Mouse (Mus musculus): ENCODE measurements at regions not wholly inside any gene's neighbourhood (a gene's known extent, or its start where the extent isn't known, plus 50 kb on each side); places are given as distances from the start of the nearest gene placed in this dataset.

DNA sequence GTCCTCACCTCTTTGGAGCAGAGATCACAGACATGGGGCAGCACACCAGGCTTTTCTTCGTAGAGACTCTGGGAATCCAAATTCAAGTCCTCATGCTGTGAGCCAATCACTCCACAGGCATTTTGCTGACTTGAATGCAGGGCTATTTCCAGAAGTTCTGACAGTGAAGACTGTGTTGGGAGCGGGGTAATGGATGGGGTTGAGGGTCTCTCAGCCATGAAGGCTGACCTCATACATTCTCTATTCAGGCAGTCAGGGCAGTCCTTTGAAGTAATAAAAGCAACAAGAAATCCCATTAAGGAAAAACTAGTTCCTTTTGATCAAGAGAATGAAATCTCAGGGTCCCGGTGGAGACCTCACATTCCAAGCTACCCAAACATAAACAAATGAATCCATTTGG lies 261.5 kb downstream of the 3100002H09Rik start:
- ATAC-seq (replicated peaks; ENCODE audit: low FRiP score, poor library complexity, severe bottlenecking), result no peak

DNA sequence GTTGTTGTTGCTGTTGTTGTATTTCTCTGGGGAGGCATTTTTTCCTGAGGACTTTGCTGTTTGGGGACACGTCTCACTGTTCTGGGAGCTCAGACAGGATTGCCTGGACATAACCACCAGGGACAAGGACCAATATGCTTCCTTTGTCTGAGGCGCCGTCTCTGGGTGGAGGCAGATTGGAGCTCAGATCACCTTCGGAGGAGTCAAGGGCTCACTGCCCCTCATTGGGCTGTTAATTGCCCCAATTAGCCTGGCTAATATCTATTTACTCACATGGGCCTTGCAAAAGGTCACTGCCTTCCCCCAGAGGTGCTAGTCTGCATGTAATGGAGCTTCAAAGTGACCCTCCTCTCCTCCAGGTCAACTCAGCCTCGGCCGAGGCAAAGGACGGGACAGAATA lies 270.5 kb downstream of the 3100002H09Rik start:
- no peak for ATAC-seq (replicated peaks; ENCODE audit: low FRiP score, poor library complexity, severe bottlenecking)

DNA sequence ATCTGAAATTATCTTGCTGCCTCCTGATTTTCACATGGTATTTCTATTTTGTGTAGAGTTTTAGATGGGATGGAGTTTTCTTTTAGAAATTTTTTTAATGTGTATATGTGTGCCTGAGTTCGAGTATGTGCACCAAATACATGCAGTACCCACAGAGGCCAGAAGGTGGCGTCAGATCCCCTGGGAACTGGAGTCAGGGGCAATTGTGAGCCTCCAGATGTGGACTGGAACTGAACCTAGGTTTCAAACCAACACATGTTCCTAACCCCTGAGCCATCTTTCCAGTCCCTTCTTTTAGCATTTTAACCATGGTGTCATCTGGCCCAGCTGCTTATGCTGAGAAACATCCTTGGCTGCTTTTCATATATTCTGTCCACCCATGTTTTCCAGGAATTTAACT lies 274.9 kb downstream of the 3100002H09Rik start:
- no peak for ATAC-seq (replicated peaks; ENCODE audit: low FRiP score, poor library complexity, severe bottlenecking)

DNA sequence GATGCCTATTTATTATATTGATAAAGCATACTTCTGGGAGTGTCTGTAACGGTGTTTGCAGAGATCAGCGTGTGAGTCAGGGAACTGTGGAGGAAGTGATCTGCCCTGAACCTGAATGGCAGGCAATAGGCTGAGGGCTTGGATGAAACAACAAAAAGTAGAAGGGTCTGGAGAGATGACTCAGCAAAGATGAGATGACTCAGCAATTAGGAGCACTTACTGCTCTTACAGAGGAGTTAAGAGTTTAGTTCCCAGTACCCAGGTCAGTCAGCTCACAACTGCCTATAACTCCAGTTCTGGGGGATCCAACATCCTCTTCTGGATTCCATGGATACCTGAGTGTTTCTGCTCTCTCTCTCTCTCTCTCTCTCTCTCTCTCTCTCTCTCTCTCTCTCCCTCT lies 277.6 kb downstream of the 3100002H09Rik start:
- ATAC-seq (replicated peaks; ENCODE audit: low FRiP score, poor library complexity, severe bottlenecking), result no peak

DNA sequence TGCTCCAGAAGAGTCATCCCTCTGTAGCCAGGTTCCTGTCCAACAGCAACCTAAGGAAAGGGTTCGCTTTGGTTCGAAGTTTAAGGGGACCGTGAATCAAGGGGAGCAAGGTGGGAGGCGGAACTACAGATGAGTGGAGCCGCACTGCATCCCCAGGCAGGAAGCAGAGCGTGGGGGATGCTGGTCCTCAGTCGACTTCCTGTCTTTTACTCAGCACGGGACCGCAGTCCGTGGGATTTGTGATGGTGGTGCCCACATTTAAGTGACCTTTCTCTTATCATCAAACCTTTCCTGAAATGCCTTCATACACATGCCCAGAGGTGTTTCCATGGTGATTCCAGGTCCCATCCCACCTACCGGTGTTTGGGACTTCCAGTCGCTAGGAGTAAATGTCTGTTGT lies 278.2 kb downstream of the 3100002H09Rik start:
- ATAC-seq (replicated peaks; ENCODE audit: low FRiP score, poor library complexity, severe bottlenecking), result no peak

DNA sequence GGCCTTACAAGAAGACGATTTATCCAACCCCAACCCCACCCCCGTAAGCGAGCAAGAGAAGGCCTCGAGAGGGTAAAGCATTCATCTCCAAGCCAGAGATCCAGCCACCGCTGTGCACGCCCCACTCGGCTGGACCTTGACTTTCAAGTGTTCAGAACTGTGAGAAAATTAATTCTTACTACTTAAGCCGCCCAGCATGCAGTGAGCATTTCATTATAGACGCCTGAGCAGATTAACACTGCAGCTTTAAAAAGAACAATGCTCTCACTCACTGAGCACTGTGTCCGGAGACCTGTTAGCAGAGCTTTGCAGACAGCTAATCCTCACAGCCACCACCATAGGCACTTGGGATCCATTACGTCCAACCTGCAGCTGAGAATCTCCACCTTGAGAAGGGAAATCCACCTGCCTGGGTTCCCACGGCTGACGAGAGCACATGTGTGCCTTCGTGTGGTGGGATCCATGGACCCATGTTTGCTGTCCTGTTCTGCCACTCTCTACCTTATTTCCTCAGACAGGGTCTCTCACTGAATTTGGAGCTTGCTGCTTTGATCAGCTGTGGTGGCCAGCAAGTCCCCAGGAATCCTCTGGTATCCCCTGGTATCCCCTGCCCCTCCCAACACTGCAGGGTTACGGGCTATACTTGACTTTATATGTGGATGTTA lies 281.4 kb downstream of the 3100002H09Rik start:
- no peak for ATAC-seq (replicated peaks; ENCODE audit: low FRiP score, poor library complexity, severe bottlenecking)

DNA sequence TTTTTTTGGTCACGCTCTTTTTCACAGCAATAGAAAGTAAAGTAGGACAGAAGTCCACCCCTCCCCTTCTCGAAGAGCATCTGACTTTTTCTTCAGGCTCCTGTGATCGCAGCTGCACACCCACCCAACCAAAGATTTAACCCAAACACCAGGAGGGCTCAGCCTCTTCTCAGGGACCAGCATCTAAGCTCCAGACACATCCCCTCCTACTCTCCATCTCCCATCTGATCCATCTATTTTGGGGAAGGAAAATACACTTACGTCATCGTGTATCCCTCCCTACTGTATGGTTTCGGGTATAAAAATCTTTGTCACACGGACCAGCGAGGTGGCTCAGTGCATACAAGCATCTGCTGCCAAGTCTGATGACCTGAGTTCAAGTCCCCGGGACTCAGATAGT lies 284.3 kb downstream of the 3100002H09Rik start:
- ATAC-seq (replicated peaks; ENCODE audit: low FRiP score, poor library complexity, severe bottlenecking), result no peak

DNA sequence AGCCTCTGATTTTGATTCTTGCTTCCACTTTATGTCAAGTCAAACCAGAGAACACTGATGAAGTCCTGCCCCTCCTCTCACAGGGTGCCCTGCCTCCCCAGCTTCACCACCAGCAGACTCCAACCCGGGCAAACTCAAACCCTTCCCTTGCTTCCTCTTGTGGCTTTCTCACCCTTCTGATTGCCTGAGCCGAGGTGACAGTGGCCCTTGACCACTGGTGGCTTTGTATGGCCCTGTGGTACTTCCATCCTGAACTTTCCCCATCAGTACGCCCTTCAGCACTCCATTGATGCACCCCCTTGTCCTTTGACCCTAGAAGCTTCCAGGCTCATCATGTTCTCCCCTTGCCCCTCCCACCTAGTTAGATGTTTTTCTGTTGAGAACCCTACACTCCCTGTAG lies 287.0 kb downstream of the 3100002H09Rik start:
- no peak for ATAC-seq (replicated peaks; ENCODE audit: low FRiP score, poor library complexity, severe bottlenecking)

DNA sequence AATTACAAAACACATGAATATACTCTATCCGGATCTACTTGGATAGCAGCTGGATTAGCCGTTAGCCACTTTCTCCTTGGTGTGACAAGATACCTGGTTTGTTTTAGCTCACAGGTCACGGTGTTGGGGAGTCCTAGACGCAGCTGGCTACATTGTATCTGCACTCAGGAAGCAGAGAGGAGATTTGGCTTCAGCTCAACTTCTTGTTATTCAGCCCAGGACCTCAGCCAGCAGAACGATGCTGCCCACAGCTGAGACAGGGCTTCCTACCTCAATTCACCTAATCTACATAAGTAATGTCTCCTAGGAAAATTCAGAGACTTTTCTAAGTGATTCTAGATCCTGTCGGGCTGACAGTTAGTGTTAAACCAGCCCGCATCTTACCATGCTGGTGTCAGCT lies 289.4 kb downstream of the 3100002H09Rik start:
- no peak for ATAC-seq (replicated peaks; ENCODE audit: low FRiP score, poor library complexity, severe bottlenecking)

DNA sequence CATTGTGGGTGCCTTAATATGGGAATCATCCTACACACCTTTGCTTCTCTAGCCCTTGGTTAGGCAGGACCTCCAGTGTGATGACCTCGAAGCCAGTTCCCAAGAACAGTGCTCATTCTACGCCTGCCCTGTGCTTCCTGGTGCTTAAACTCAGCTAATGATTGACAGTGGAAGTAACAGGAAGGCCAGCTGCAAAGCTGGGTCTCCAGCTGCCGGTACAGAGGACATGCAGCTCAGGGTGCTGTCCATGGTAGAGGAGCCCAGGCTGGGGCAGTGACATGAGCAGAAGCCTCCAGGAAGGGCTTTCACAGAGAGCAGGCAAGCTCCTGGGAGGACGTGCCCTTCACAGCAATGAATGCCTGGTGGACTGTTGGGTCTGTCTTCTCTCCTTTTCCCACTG lies 293.6 kb downstream of the 3100002H09Rik start:
- no peak for ATAC-seq (replicated peaks; ENCODE audit: low FRiP score, poor library complexity, severe bottlenecking)

DNA sequence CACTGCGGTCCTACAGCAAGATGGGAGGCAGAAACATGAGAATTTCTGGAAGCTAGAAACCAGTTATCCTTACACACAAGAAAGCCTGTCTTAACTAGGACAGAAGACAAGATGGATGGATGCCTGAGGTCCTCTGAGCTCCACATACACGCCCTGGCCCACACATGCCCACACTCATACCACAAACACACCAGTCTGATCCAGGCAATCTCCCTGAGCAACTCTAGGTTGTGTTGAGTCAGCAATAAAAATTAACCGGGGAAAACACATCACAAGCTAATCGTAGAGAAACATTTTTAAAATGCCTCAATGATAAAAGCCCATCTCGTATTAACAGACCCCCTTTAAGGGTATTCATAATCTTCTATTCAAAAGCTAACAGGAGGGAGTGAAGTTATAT lies 298.9 kb downstream of the 3100002H09Rik start:
- no peak for ATAC-seq (replicated peaks; ENCODE audit: low FRiP score, poor library complexity, severe bottlenecking)

DNA sequence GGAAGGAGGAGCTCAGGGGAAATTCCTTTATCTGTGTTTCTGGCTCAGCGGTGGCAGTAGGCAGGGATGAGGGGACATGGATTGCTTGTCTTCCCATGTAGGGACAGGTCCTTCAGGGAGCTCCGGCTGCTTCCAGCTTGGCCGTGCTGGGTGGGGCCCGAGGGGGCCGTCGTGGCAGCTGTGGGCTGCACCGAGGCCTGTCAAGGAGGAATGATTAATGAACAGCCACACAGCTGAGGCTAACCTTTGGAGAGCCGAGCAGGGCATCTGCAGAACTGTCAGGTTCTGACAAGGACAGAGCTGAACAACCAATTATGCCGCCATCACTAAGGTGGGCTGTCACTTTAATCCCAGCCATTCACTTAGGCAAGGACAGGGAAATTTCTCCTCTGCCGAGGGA lies 300.0 kb downstream of the 3100002H09Rik start:
- ATAC-seq (replicated peaks; ENCODE audit: low FRiP score, poor library complexity, severe bottlenecking), result no peak

DNA sequence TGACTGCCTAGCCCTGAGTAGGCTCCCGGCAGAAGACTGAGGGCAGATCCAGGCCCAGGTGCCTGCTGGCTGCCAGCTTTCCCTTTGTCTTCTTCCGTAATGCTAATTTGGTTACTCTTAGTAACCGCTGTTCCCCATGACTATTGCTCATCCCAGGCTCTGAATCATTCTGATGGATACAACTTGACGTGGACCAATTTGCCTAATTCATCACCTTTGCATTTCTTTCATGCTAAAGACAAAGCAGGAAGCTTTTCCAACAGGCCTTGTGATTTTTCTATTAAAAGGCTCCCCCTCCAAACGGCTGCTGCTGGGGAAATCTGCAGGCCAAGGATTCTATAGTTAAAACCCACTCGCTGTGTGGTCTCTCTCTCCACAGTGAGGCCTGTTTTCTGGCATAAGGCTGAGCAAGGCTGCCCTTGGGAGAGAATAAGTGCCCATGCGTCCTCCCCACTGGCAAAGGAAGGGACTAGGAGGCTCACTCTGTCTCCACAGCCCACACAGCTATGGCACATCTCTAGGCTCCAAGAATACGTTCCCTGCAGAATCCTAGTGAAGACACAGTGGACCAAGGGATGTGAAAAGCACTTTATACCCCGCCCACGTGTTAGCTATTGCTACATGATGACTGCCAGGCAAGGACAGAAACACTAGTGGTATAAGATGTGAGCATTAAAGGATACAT lies 304.6 kb downstream of the 3100002H09Rik start:
- no peak for ATAC-seq (replicated peaks; ENCODE audit: low FRiP score, poor library complexity, severe bottlenecking)

DNA sequence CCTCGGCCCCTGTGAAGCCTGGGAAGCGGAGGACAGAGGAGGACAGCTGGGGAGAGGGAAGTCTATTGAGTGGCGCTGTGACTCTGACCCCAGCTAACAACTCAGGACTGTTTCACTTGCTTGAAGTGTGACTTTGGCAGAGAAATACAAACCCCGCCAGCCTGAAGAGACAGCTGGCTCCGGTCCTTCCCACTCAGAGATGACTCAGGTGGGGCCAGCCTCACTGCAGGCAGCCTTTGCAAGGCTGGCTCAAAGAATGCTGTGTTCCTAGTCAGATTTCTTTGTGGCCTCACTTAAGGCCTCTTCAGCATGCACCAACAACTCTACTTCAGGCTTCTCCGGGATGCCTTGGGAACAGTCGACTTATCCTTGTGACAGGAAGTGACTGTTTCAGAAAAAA lies 307.7 kb downstream of the 3100002H09Rik start:
- no peak for ATAC-seq (replicated peaks; ENCODE audit: low FRiP score, poor library complexity, severe bottlenecking)

DNA sequence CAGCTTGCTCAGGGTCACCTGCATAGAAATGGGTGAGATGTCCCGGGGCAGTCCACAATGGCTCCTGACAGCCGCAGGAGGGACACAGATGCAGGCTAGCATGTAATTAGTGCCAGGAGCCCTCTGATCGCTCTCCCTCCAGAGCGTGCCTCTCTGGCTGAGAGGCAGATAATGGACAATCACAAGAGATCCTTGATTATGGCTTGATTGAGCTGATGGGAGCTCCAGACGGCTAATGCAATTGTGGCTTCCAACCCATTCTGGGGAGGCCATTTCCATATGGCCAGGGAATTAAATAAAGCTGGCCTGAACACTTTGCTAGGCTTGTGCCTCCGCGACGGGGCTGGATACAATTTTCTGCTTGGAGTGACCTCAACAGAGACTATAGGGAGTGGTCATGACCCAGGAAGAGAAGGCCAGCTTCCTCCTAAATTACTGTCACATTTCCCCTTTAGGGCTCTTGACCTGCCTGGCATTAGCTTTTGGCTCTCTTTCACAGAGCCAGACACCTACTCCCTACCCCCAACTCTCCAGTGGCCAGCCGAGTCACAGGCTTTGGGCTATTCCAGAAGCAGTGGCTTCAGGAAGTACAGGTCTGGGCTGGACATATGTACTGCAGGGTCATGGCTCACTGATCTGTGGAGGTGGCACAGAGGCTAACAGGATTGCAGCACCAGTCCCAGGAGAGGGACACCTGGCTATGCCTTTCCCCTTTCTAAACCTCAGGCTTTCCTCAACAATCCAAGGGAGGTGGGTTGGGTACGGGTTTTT lies 311.8 kb downstream of the 3100002H09Rik start:
- ATAC-seq (replicated peaks; ENCODE audit: low FRiP score, poor library complexity, severe bottlenecking), result no peak

DNA sequence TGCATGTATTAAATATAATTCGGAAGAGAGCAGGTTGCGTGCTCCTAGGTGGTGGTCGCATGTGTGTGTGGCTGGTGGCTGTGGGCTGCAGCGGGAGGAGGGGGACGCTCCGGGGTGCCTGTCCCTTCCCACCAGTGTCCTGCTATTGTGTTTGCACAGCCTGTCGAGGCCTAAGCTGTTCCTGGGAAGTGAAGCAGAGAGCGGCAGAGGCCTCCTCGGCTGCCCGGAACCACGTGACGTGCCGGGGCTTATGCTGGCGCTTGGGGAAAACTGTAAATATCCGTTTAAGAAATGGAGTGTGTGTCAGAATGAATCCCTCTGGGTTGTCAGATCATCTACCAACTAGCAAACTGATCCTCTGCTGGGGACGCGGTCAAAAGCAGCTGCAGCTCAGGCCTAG lies 318.3 kb downstream of the 3100002H09Rik start:
- ATAC-seq (replicated peaks; ENCODE audit: low FRiP score, poor library complexity, severe bottlenecking), result no peak

DNA sequence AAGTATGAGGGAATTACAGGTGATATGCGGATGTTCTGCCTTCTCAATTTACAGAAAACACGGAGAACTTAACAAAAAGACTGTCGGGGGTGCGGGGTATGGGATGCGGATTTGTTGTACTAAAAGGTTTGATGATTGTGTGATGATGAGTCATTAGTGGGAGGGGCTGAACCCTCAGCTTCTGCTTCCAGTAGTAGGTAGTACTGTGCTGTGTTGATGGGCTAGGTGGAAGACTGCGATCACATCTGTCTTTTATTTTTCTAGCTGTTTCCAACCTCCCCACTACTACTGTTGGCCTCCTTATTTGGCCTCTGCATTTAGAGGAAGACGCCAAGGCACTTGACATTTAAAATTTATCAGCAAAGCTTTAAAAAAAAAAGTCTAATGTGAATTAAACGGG lies 318.8 kb downstream of the 3100002H09Rik start:
- ATAC-seq (replicated peaks; ENCODE audit: low FRiP score, poor library complexity, severe bottlenecking), result no peak

DNA sequence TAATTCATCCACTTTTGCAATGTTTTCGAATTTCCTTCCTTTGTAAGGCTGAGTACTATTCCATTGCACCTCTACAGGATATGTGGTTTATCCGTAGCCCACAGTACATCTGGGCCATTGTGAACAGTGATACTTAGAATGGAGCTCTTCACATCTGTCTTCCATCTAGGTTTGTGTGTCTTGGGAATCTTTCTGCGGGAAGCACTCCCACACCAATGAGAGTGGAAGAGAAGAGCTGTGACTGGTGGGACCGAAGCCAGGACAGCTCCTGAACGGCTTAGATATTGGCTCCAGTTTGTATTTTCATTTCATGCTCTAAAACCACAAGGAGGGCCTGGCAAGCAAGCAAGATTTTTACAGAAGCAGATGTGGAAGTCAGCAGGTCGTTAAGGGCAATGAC lies 323.1 kb downstream of the 3100002H09Rik start:
- ATAC-seq (replicated peaks; ENCODE audit: low FRiP score, poor library complexity, severe bottlenecking), result no peak

DNA sequence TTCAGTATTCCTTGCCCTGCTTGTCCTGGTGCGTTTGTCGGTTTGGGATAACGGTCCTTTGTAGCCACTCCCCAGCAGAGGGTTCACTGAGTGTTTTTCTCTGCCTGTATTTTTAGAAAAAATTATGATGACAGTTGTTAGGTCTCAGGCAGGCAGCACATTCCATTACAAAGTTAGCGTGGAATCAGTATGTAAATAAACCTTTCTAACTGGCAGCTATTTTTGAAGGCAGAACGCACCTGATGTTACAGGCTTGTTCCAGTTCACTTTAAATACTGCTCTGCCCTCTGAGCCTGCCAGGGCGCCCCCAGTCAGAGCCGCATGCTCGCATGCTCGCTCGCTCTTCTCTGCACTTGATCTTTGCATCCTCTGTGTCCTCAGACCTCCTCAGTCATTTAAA lies 331.9 kb downstream of the 3100002H09Rik start:
- no peak for ATAC-seq (replicated peaks; ENCODE audit: low FRiP score, poor library complexity, severe bottlenecking)

DNA sequence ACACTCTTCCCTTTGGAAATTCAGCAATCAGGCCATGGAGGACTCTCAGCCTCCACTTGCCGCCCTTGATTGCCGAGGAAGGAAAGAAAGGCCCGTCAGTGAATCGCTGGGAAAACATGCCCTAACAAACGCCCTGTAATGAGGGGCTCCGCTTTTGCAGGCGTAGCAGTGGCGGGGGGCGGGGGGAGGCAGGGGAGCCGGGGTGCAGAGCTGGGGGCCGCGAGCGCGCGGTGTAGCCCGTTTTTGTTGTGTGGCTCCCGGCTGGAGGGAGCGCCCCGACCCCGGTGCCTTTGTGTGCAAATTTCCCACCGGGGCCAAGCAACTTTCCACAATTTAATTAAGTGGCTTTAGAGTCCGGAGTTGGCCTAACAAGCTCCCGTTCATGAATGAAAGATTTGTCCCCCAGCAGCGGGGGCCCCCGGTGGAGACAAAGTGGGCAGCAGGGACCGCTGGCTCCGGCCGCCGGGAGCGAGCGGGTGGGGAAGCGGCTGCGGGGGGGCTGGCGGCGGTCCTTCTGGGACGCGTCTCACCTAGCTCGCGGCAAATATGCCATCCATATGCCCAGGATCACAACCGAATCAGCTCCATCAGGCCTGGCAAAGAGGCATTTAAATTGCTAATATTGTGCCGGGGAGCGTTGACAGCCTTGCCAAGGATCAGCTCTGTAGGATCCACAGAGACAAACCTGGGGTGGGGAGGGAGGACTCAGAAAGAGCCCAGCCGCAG lies 333.0 kb downstream of the 3100002H09Rik start:
- no peak for ATAC-seq (replicated peaks; ENCODE audit: low FRiP score, poor library complexity, severe bottlenecking)
